Mouse (Mus musculus) gastrocnemius, adult 2 months (tissue): ENCODE data around the gene Tmem255b. TPM values are rescaled to one million over a fixed set of nuclear protein-coding genes. Genes with fewer than 3 reads are reported as not detected.

Source experiments
- DNase-seq: peaks from one replicate; pipeline ENCODE4 v3.0.0; 2022
- H3K27ac ChIP-seq: fragments of 200-600 bp; 2 replicates; pipeline ENCODE4 v1.8.1; 2022; ENCODE audit warnings: mild to moderate bottlenecking
- H3K4me3 ChIP-seq: fragments of 200-600 bp; 2 replicates; pipeline ENCODE4 v1.8.1; 2022; ENCODE audit warnings: mild to moderate bottlenecking, moderate library complexity
- CTCF ChIP-seq: fragments of 200-600 bp; IDR thresholded peaks from 2 replicates; pipeline ENCODE4 v1.8.1; 2022; ENCODE audit warnings: antibody characterized with exemption, mild to moderate bottlenecking, moderate library complexity
- intact Hi-C: fragments of 180-260 bp; cut with DNase I; formaldehyde crosslinking; loops from one replicate; pipeline ENCODE4 v1.15.1; 2025
- total RNA-seq, 2 experiments: library from RNA; stranded (reverse); gene quantifications; 2 replicates each; pipeline ENCODE4 v1.2.3; 2021

Gene Tmem255b
- total RNA-seq, 2 experiments from 2014 or later, result 2.6 to 3.1 TPM

DNA sequence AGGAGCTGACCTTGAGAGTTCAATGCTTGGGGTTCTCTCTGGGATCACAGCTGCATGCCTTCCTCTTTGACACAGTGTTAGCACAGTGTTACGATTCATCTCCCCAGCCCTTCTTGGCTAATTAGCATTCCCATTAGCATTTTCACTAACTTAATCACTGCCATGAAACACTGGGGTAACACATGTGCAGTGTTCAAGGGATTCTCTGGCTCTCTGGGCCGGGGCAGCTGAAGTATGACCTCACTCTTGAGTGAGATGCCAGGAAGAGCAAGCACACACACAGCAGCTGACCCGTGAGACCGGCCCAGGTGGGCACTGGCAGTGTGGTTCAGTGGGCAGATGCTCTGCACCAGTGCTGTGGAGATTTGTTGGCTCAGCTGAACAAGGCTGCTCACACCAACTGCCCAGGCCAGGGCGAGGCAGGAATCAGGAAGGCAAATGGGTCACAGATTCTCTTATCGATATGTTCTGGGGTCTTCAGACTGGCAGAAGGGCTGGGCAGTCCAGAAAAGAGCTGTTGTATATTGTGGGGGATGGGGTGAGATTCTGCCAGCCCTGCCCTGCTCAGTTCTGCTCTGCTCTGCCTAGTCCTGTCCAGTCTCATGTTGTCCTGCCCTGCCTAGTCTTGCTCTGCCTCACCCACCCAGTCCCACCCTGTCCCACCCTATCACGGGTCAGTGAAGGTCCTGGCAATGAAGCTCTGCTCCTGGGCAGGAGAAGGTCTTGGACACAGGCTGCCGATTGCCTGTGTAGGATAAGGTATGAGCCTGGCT, 19.5 kb downstream of the Tmem255b start:
- no peak for TF ChIP-seq CTCF
- H3K4me3 ChIP-seq, result no peak overlapping the region
- H3K27ac ChIP-seq, result no peak overlapping the region
- DNase-seq, result no peak
- intact Hi-C loops, result loop anchor here (1.0 to 2.0 kb wide), 2 partner anchors 94 to 298 kb away; no protein-coding TSS in a partner anchor

GRCm38 (mm10) chr8:13455295-13455694, 20.3 kb downstream of the Tmem255b start:
- H3K4me3 ChIP-seq, result no peak overlapping the region
- H3K27ac ChIP-seq, result peak overlapping the region; percentile 38; the same call in 1 of the 2 replicates
- intact Hi-C loops, result loop anchor here (1.0 to 2.0 kb wide), 2 partner anchors 93 to 298 kb away; no protein-coding TSS in a partner anchor
- peak; percentile 93 for TF ChIP-seq CTCF
- DNase-seq, result peak; percentile 80

GRCm38 (mm10) chr8:13459431-13459830, 24.4 kb downstream of the Tmem255b start:
- H3K27ac ChIP-seq, result peak overlapping the region; percentile 20
- no peak overlapping the region for H3K4me3 ChIP-seq
- no peak for TF ChIP-seq CTCF
- intact Hi-C loops, result no loop called here
- peak; percentile 57 for DNase-seq

GRCm38 (mm10) chr8:13461085-13461765, 26.2 kb downstream of the Tmem255b start:
- TF ChIP-seq CTCF, result no peak
- DNase-seq, result no peak
- H3K27ac ChIP-seq, result peak overlapping the region; percentile 46; the same call in 1 of the 2 replicates
- H3K4me3 ChIP-seq, result no peak overlapping the region
- intact Hi-C loops, result no loop called here

GRCm38 (mm10) chr8:13461843-13462242, 26.9 kb downstream of the Tmem255b start:
- peak; percentile 86 for DNase-seq
- intact Hi-C loops, result loop anchor here (1.0 kb wide), 1 partner anchor 50 kb away; no protein-coding TSS in a partner anchor
- Histone ChIP-seq H3K27ac (peak overlapping the region; percentile 46), H3K4me3 (no peak overlapping the region)
- peak; percentile 96 for TF ChIP-seq CTCF

GRCm38 (mm10) chr8:13462392-13462791, 27.4 kb downstream of the Tmem255b start:
- TF ChIP-seq CTCF, result no peak
- DNase-seq, result peak; percentile 63
- peak overlapping the region; percentile 46 for H3K27ac ChIP-seq
- intact Hi-C loops, result loop anchor here (1.0 kb wide), 1 partner anchor 50 kb away; no protein-coding TSS in a partner anchor
- H3K4me3 ChIP-seq, result no peak overlapping the region

DNA sequence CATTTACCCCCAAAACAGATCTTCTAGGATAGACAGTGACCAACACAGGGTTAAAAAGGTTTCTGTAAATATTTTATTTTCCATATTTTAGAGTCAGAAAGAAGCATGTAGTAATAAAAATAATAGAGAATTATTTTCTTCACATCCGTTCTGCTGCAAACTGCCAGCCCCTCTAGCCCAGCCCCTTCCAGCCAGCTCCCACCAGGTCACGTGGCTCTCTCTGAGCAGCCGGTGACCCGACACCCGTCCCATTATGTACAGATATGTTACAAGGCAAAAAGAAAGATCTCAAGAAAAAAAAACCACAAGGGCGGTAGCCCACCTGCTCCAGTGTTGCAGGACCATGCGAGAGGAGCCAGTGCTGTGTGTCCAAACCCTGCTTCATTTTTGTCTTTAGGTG, 30.3 kb downstream of the Tmem255b start:
- H3K27ac ChIP-seq, result no peak overlapping the region
- DNase-seq, result no peak
- TF ChIP-seq CTCF, result no peak
- H3K4me3 ChIP-seq, result no peak overlapping the region
- intact Hi-C loops, result no loop called here

DNA sequence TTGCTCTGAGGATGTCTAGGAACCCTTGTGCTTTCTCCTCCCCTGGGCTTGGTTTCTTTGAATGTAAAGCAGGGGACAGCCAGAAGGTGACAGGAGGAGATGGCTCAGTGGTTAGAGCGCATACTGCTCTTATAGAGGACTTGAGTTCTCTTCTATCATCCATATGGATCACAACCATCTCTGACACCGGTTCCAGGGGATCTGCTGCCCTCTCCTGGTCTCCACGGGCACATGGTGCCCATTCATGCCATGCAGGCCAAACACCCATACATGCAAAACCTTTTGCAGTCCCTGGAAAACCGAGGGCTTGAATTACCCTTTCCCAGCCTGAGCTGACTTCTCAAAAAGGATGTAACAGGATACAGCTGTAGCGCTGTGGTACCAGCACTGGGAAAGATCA, 32.0 kb downstream of the Tmem255b start:
- peak; percentile 60 for TF ChIP-seq CTCF
- H3K4me3 ChIP-seq, result no peak overlapping the region
- H3K27ac ChIP-seq, result no peak overlapping the region
- DNase-seq, result no peak
- intact Hi-C loops, result no loop called here

- Histone ChIP-seq H3K27ac (no peak overlapping the region), H3K4me3 (no peak overlapping the region)
- no peak for TF ChIP-seq CTCF
- intact Hi-C loops, result no loop called here
- no peak for DNase-seq
Observed at GRCm38 (mm10) chr8:13468737-13469136, 33.7 kb downstream of the Tmem255b start.

- DNase-seq, result no peak
- TF ChIP-seq CTCF, result no peak
- Histone ChIP-seq H3K27ac (peak overlapping the region; percentile 89; the same call in 1 of the 2 replicates), H3K4me3 (no peak overlapping the region)
- intact Hi-C loops, result no loop called here
Observed at GRCm38 (mm10) chr8:13471484-13471883, 36.5 kb downstream of the Tmem255b start.

- no peak for TF ChIP-seq CTCF
- Histone ChIP-seq H3K4me3 (no peak overlapping the region), H3K27ac (peak overlapping the region; percentile 89)
- intact Hi-C loops, result no loop called here
- peak; percentile 83 for DNase-seq
Observed at GRCm38 (mm10) chr8:13472284-13472683, 37.3 kb downstream of the Tmem255b start.

DNA sequence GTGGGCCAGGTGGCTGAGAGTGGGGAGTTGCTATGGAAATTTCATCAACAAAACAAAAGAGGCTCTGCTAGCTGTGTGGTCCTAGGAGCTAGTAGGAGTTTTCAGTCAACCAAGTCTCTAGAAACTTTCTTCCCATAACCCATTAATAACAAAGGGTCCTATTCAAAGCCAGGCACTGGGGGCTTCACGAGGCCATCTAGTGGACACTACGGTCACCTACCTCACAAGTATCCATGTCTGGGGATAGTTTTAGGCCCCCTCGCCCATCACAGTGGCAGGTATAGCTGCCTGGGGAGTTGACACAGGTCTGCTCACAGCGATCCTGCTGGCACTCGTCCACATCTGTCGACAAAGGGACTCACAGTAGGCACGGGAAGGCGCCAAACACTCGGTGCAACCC, 40.9 kb downstream of the Tmem255b start:
- peak; percentile 51 for TF ChIP-seq CTCF
- DNase-seq, result no peak
- Histone ChIP-seq H3K27ac (no peak overlapping the region), H3K4me3 (no peak overlapping the region)
- intact Hi-C loops, result no loop called here

GRCm38 (mm10) chr8:13481089-13481554, 46.1 kb downstream of the Tmem255b start:
- Histone ChIP-seq H3K4me3 (no peak overlapping the region), H3K27ac (peak overlapping the region; percentile 80)
- intact Hi-C loops, result no loop called here
- DNase-seq, result peak; percentile 89
- TF ChIP-seq CTCF, result no peak
